7 mouse cellular contexts compared by ENCODE assay signal in the genomic region with DNA sequence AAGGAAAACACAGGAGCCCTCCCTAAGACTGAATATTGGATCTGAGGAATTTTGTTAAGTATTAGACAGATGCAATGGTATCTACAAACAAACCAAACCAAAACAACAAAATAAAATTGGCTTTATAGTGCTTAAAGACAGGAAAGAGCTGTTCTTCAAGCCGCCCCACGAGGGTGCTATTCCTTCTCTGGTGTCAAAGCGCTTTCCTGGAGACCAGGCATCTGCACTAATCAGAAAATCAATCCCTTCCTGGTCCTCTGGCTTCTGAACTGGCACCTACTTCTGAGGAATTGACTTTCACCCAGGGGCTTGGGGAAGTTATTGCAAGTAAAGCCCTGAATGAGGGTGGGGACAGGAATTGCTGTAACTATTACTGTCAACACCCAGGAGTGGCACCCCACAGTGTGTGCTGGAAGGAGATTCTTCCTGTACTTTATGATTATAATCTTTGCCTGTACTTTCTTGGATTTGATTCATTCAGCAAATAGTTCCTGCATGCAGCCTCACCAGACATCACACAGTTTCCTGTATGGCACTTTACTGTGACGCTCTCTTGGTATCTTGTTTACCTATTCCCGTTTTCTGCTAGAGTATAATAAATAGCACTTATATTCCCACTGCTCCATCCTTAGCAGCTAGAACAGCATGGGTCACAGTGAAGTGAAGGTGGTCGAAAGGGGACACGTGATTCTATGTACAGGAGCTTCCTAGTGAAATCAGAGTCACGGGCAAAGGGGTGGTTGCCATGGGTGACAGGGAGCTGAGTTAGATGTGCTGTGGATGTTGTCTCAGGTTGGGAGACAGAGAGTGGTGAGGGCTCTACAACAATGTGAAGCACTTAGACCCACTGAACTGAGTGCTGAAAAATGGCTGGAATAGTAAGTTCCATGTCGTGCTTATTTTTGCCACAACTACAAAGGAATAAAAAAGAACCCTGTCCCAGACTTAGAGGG.
A peak's percentile ranks its signal among the peaks of the same experiment; 100 is the strongest.
DNase-seq lines count a peak whose midpoint lies in the region; ATAC-seq and TF ChIP-seq lines count a peak whose summit lies in the region.

No protein-coding gene starts in this region.

- ATAC-seq in kidney, embryonic 16.5 days (ENCODE audit: low FRiP score, low TSS enrichment) = no peak
- no peak for ATAC-seq in heart, embryonic 16.5 days (replicated peaks; ENCODE audit: extremely low read depth, insufficient read depth, low FRiP score)
- ATAC-seq in midbrain, postnatal 0 days (ENCODE audit: low FRiP score) = no peak

- no peak for DNase-seq in kidney, adult 2 months
- DNase-seq in urinary bladder, postnatal 25 days (ENCODE audit: low spot score) = peak; percentile 8
- no peak for DNase-seq in urinary bladder, postnatal 36 days (ENCODE audit: low spot score in 2 of 2)
- DNase-seq in midbrain, postnatal 0 days (ENCODE audit: low spot score) = peak; percentile 72
- no peak for DNase-seq in spleen, postnatal 36 days (ENCODE audit: low spot score in 2 of 2)

- no peak overlapping the region; the same call in 1 of the 2 replicates for H3K9ac ChIP-seq in kidney, embryonic 16.5 days (replicated peaks; ENCODE audit: low read length)
- no peak overlapping the region for H3K9ac ChIP-seq in heart, embryonic 16.5 days (ENCODE audit: low read length)
- H3K9ac ChIP-seq in midbrain, postnatal 0 days (replicated peaks; ENCODE audit: low read length, poor library complexity, severe bottlenecking) = no peak overlapping the region

- H3K27ac ChIP-seq in kidney, embryonic 16.5 days (ENCODE audit: low read length) = no peak overlapping the region
- no peak overlapping the region for H3K27ac ChIP-seq in kidney, adult 2 months (ENCODE audit: insufficient read depth, low read depth, low read length)
- H3K27ac ChIP-seq in heart, embryonic 16.5 days (ENCODE audit: low read length) = no peak overlapping the region
- no peak overlapping the region for H3K27ac ChIP-seq in midbrain, postnatal 0 days (ENCODE audit: low read depth, low read length)

- H3K27me3 ChIP-seq in kidney, embryonic 16.5 days (ENCODE audit: insufficient read depth, low read length) = no peaks in the 10 kb centered on the region
- no peaks in the 10 kb centered on the region for H3K27me3 ChIP-seq in kidney, adult 2 months (replicated peaks; ENCODE audit: control insufficient read depth, insufficient read depth, low read length)
- no peaks in the 10 kb centered on the region for H3K27me3 ChIP-seq in heart, embryonic 16.5 days (ENCODE audit: control insufficient read depth, insufficient read depth, low read length)
- no peaks in the 10 kb centered on the region for H3K27me3 ChIP-seq in midbrain, postnatal 0 days (ENCODE audit: insufficient read depth, low read length)

- H3K4me1 ChIP-seq in kidney, embryonic 16.5 days (ENCODE audit: insufficient read depth, low read length) = peaks cover 5% of the 10 kb centered on the region; the same call in 1 of the 2 replicates
- no peaks in the 10 kb centered on the region for H3K4me1 ChIP-seq in kidney, adult 2 months (ENCODE audit: control insufficient read depth, insufficient read depth, low read length)
- no peaks in the 10 kb centered on the region; the same call in 1 of the 2 replicates for H3K4me1 ChIP-seq in heart, embryonic 16.5 days (ENCODE audit: control insufficient read depth, insufficient read depth, low read length)
- H3K4me1 ChIP-seq in midbrain, postnatal 0 days (ENCODE audit: insufficient read depth, low read length) = no peaks in the 10 kb centered on the region

- peak overlapping the region; percentile 14; the same call in 1 of the 2 replicates for H3K4me3 ChIP-seq in kidney, embryonic 16.5 days (ENCODE audit: low read length)
- no peak overlapping the region for H3K4me3 ChIP-seq in kidney, adult 2 months (ENCODE audit: insufficient read depth, low read depth, low read length)
- no peak overlapping the region for H3K4me3 ChIP-seq in heart, embryonic 16.5 days (ENCODE audit: low read length)
- no peak overlapping the region for H3K4me3 ChIP-seq in midbrain, postnatal 0 days (ENCODE audit: low read depth, low read length)

- H3K4me2 ChIP-seq in kidney, embryonic 16.5 days (replicated peaks; ENCODE audit: low read depth, low read length) = peak overlapping the region; percentile 24
- peak overlapping the region; percentile 51 for H3K4me2 ChIP-seq in heart, embryonic 16.5 days (ENCODE audit: low read depth, low read length)
- H3K4me2 ChIP-seq in midbrain, postnatal 0 days (ENCODE audit: low read depth, low read length, poor library complexity, severe bottlenecking) = no peak overlapping the region

- no peak for TF ChIP-seq POLR2A in kidney, adult 2 months (IDR thresholded peaks at IDR 0.05; ENCODE audit: low read depth, low read length)

- H3K36me3 ChIP-seq in kidney, embryonic 16.5 days (ENCODE audit: insufficient read depth, low read length) = no peaks in the 10 kb centered on the region
- no peaks in the 10 kb centered on the region for H3K36me3 ChIP-seq in kidney, adult 2 months (ENCODE audit: control insufficient read depth, insufficient read depth, low read length)
- no peaks in the 10 kb centered on the region for H3K36me3 ChIP-seq in heart, embryonic 16.5 days (ENCODE audit: control insufficient read depth, insufficient read depth)
- H3K36me3 ChIP-seq in midbrain, postnatal 0 days (ENCODE audit: insufficient read depth, low read length) = no peaks in the 10 kb centered on the region

- 40% methylated on average over 9 of the region's 9 CpGs for WGBS in kidney, embryonic 16.5 days
- 32% methylated on average over 9 of the region's 9 CpGs for WGBS in kidney, adult 2 months
- WGBS in heart, embryonic 16.5 days = 53% methylated on average over 9 of the region's 9 CpGs
- WGBS in midbrain, postnatal 0 days = 55% methylated on average over 9 of the region's 9 CpGs

- TF ChIP-seq CTCF in kidney, adult 2 months (conservative IDR thresholded peaks at IDR 0.05; ENCODE audit: insufficient read depth, insufficient read length, low read depth, low read length) = no peak; the same call in 1 of the 2 replicates
- peak; percentile 68 for TF ChIP-seq CTCF in midbrain, postnatal 0 days (IDR thresholded peaks at IDR 0.05)

- H3K9me3 ChIP-seq in kidney, embryonic 16.5 days (ENCODE audit: low read length) = no peaks in the 10 kb centered on the region
- no peaks in the 10 kb centered on the region for H3K9me3 ChIP-seq in heart, embryonic 16.5 days (replicated peaks; ENCODE audit: control insufficient read depth, low read length)
- H3K9me3 ChIP-seq in midbrain, postnatal 0 days (ENCODE audit: low read length) = no peaks in the 10 kb centered on the region

Comparison
In these comparisons a context has a peak if more than half of its experiments do, and no peak if none do; other contexts are left out.
1. DNase-seq: peak in urinary bladder, postnatal 25 days (single experiment) and midbrain, postnatal 0 days (single experiment); none in kidney, adult 2 months (single experiment), urinary bladder, postnatal 36 days (0 of 2) and spleen, postnatal 36 days (0 of 2).